Mouse (Mus musculus) cerebellum, postnatal 10 days (tissue): Measurements from ENCODE around the gene Spdl1.
"Not testable (repeated sequence)": the region's sequence is repeated elsewhere in the genome, so short reads cannot be mapped to it uniquely, and the experiment has no call there.

Experiments used
- DNase-seq, 2 experiments: peaks; one replicate each; pipeline ENCODE4 v3.0.0; 2021; ENCODE audit warnings: mixed read lengths in 2 of 2

The Spdl1 gene

GRCm38 (mm10) chr11:34798066-34798465 lies 35.4 kb downstream of the Spdl1 start:
- not testable (repeated sequence) for DNase-seq

GRCm38 (mm10) chr11:34796097-34796496 lies 37.3 kb downstream of the Spdl1 start:
- peak; percentile 11 to 15 for DNase-seq

DNA sequence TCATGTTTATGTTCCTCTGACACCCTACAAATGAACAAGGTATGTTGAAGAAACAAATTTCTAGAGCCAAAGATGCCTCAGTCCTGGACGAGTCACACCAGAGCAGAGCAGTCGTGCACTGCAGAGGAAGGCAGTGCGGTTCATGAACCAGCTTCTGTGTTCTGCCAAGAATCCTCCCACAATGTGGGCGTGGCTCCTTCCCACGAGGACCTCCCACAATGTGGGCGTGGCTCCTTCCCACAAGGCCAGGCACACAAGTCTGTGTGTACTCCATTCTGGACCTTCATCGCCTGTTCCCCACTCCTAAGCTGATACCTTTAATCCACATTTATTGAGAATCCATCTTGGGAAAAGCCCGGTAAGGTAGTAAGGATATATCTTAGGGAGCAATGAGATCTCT lies 41.6 kb downstream of the Spdl1 start:
- no peak for DNase-seq

DNA sequence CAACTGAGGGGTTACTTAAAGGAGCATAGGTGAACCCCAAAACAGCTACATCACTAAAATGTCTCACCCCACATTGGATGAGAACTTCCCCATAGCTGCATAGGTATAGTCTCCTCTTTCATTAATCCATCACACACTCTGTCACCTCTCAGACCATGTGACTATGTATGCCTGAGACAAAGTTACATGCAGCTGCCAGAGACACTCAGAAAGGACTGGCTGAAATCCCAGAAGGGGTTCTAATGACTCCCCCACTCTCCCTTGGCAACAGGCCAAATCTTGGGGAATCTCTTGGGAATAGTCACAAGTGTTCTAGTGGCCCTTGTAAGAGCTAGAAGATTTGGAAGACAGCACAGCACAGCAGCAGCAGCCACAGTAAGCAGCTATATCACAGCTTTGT lies 48.6 kb downstream of the Spdl1 start:
- peak; percentile 24 to 30 for DNase-seq

DNA sequence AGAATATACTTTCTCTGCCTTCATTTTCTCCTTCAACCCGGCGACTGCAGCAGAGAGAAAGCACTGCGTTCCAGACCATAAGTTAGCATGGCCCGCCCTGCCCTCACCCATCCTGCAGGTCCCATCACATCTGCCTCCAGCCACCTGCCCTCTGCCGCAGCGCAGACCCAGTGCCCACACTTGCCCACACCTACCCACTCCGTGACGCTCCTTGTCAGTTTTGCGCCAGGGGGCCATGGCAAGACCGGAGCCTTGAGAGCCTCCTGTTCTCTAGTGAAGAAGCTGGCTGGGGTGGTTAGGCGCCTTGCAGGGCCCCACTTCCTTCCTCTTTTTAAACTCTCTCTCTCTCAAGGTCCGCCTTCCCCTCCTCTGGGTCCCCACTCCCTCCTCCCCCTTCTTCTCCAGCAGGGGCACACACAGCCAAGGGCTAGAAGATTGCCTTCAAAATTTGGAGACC lies 49.8 kb downstream of the Spdl1 start, which contains the start of gene Dock2:
Dock2 (minus strand) TSS at position 306 of the 457 bp plus-strand sequence.
- no peak for DNase-seq

DNA sequence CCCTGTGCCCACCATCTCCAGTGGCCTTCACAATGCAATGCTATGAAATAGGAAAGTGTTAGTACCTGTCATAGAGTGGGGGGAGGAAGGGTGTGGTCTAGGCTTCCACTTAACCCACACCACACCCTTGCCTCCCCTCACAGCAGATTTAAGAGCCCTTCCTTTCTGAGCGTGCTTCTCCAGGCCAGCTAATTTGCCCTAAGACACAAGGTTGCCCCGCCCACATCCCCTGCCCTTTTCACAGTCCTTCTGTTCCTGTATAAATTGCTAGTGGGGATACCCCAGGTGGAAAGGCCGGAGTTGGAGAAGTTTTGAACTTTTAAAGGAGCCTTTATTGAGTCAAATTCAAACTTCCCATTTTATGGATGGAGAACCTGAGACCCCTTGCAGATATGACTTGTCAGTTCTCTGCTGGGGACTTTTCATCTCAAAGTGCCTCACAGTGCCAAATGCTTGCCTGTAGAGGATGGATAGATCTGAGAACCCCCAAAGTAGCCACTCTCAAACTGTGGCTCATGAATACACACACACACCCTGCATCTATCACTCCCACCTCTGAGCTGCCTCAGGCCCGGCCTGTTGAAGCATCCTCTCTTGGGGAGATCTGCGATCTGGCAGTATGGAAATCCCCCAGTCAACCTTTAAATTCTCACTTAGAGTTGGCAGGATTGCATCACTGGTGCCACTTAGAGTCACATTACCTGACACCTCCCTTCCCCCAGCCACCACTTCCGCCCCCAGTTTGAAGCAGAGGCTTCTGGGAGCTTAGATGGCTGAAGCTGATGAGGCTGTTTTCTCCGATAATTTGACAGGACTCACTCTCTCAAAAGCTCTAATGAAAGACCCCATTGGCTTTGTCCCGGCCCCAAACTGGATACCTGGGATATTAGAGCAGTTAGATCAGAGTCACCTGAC lies 50.7 kb downstream of the Spdl1 start:
- DNase-seq, result no peak

DNA sequence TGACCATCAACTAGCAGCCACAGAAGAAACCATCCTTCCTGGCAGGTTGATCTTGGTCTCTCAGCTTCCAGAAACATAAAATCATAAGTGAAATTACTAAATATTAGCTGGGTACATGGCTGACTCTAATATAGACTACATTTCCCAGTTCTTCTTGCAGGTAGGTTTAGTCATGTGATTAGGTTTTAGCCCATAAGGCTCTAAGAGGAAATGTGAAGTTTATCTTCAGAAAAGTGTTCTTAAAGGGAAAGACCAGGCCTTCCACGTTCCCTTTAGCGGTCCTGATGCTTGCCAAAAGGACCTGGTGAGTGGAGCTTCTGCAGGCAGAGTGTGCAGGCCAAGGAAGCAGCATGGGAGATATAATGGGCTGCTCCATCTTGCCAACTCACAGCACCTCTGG lies 52.7 kb downstream of the Spdl1 start:
- DNase-seq, result peak; percentile 43 to 60

DNA sequence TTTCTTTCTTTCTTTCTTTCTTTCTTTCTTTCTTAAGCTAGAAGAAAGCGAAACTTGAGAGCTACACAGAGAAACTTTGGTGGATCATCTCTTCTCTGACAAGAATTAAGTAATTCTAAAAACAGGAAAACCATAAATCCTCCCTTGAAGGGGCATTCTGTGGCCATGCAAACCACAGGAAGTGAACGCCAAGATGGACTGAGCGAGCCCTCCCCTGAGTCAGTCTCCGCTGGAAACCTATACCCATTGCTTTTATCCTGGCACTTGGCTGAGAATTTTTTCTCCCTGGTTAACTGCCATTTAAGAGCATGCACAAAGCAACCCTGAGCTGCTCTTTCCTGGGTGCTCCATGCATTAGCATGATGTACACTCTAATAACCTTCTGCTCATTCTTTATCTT lies 53.5 kb downstream of the Spdl1 start:
- no peak for DNase-seq

DNA sequence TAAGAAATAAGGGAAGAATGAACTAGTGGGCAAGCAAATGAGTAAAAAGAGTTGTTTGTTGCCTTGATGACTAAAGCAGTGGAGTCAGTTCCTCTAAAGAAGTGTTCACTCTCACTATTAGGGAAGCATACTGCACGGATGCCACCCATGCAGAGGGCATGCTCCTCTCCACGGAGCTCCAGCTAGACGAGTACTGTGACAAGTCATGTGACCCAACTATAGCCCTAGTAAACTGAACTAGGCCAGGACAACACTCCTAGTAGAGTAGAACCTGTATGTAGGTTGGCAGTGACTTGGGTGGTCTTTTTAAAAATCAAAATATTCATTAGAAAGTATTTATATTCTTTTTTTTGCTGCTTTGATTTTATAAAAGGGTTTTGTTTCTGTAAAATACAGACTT lies 55.1 kb downstream of the Spdl1 start:
- DNase-seq, result no peak

- no peak for DNase-seq
Measured at GRCm38 (mm10) chr11:34777529-34777928, 55.9 kb downstream of the Spdl1 start.

DNA sequence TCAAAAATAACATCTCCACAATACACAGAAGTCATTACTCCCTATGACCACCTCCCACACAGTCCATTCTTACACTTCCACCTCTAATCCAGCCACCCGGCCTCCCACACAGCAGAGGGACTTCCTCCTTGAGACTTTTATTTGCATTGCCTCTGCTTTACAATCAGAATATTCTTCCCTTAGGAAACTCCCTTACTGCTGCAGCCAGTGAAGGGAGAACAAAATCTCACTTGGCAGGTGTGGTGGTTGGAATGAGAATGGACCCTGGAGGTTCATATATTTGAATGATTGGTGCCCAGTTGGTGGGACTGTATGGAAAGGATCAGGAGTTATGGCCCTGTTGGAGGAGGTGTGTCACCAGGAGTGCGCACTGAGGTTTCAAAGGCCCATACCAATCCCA lies 57.4 kb downstream of the Spdl1 start:
- no peak for DNase-seq

- DNase-seq, result peak in 1 of 2 experiments; percentile 22
Measured at GRCm38 (mm10) chr11:34774636-34775035, 58.8 kb downstream of the Spdl1 start.

DNA sequence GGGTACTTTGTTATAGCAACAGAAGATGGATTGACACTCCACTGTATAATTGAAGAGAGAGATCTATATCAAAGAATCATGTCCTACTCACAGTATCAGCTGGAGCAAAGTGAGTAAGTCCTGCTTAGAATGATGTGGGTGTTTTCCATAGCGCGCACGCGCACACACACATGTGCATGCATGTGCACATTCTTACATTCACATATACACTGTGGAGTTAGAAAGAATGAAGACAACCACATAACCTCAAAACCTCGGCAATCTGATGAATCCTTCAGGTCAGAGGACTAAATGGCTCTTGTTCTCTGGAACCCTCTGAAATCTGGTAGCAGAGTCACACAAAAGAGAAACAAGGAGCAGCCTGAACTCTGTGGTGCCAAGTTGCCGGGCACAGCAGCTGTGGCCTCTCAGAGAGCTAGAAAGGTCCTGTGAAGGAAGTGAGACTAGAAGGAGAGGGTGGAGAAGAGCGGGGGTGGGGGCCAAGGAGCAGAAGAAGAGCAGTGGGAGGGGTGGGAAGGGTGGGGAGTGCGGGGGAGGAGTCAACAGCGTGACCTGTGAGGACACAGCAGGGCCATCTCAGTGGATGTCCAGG lies 60.0 kb downstream of the Spdl1 start:
- DNase-seq, result no peak

DNA sequence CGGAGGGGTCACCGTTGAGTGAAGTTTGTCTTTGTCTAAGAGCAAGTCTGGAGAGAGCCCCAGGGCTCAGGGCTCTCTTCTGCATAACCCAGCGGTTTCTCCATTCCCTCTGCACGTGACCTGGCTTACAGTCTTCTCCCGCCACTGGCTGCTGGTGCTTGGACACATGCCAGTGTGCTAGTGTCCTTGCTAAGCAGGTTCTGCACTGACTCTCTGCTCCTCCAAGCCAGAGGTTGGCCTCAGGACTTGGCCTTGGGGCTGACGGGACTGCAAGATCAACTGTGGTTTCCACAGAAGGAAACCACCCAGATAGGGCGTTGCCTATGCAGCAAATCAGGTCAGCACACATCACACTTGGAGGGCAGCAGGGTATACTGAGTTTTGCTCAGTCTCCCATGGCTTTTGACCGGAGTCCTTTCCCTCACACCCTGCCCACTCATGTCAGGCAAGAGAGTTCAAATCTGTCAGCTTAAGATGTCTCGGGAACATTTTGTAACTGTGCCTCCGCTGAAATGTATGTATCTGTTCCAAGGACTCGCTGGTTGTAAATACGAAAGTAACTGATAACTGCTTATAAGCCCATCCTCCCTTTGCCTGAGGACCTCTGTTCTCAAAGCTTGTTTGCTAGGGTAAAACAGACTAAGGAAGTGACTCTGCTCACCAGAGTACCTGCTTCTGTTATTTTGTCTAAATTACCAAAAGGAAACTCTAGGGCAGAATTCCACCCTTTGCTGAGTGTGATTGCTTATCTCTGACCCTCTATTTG lies 62.0 kb downstream of the Spdl1 start:
- peak; percentile 25 to 42 for DNase-seq

DNA sequence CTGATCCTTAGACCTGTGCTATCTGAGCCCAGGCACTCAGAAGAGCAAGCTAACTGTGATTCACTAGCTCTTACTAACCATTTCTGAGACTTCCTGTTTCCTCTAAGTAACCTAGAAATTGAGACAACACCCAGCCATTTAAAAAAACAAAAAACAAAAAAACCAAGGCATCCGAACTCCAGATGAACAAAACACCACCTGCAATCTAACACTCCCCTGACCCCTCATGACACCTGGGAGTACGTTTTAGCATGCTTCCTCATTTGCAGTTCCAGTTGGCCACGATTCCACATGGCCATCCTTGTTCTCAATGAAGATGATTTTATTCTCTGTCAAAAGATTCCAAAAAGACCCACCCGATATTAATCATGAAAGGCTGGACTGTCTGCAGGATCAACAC lies 62.8 kb downstream of the Spdl1 start:
- no peak for DNase-seq

GRCm38 (mm10) chr11:34769946-34770345 lies 63.5 kb downstream of the Spdl1 start:
- DNase-seq, result no peak

DNA sequence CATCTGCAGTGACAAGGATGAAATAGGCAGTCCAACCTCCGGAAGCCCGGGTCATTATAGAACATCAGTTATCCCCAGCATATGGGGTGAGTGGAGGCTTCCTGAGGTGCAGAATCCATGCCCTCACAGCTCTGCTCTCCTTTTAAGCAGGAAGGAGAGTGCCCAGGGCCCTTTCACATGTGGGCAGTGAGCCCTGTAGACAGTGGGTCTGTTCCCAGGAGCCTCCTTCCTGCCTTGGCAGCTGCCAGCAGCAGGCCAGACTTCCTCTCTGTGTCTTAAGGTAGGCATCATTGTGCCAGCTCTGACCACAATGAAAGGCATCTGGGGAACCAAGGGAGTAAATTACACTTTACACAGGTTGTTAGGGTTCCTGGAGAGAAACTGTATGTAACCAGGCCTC lies 64.0 kb downstream of the Spdl1 start:
- DNase-seq, result peak; percentile 17 to 23

DNA sequence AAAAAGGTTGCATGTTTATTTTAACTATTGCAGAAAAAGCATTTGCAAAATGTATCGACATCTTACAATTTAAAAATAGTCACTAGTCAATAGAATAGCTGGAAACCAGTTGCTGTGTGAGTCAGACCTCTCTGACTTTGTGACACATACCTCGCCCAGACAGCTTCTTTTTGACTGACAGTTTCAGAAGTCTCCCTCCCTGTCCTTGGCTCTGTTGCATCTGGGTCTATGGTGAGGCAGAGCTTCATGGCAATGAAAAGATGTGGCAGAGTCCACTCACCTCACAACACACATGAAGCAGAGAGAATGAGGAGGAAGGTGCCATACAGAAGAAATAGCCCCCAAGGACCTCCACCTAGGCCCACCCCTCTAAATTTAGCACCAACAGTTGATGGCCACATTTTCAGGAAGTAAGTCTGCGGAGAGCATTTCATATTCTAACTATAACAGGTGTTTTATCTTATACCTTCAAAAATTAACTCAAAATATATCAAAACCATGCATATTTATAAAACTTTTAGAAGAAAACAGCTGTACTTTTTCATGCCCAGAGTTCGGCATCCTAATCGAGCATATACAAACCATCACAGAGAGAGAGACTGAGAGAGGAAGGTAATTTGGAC lies 69.6 kb downstream of the Spdl1 start:
- DNase-seq, result no peak

GRCm38 (mm10) chr11:34762570-34763127 lies 70.8 kb downstream of the Spdl1 start:
- no peak for DNase-seq

- DNase-seq, result no peak
Measured at GRCm38 (mm10) chr11:34762125-34762524, 71.3 kb downstream of the Spdl1 start.

GRCm38 (mm10) chr11:34759582-34759981 lies 73.9 kb downstream of the Spdl1 start:
- no peak for DNase-seq
